ENCODE assay signal across 8 mouse cellular contexts in the genomic region with DNA sequence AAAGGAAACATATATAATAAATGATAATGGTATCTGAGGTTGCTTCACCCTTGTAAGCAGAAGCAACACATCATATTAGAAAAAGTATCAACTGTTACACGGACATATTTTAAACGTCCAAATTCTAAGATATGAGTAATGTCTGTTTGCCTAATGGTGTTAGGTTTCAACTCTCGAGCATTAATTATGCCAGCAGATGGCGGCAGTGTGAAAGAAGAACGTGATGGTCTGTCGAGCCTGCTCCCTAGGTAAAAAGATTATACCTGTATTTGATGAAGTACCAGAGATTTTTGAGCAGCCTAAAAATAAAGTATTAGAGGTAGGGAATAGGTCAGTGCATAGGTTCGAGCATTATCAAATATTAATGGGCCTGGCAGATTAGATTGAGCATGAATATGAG. TPM values are rescaled to one million over a fixed set of nuclear protein-coding genes. Genes with fewer than 3 reads are reported as not detected.
DNase-seq lines count a peak whose midpoint lies in the region; ATAC-seq lines count a peak whose summit lies in the region.

No protein-coding gene starts in this region.

- no peaks in the 10 kb centered on the region for H3K36me3 ChIP-seq in limb, embryonic 11.5 days (ENCODE audit: control insufficient read depth, insufficient read depth, low read length)

- no peak overlapping the region for H3K4me3 ChIP-seq in limb, embryonic 11.5 days (ENCODE audit: low read depth, low read length)

- no peaks in the 10 kb centered on the region for H3K9me3 ChIP-seq in limb, embryonic 11.5 days (ENCODE audit: control insufficient read depth, low read length)

- H3K4me2 ChIP-seq in limb, embryonic 11.5 days (ENCODE audit: low read depth, severe bottlenecking), result no peak overlapping the region

- no peak overlapping the region for H3K27ac ChIP-seq in limb, embryonic 11.5 days (replicated peaks; ENCODE audit: low read depth, low read length)

- no peaks in the 10 kb centered on the region for H3K4me1 ChIP-seq in limb, embryonic 11.5 days (ENCODE audit: control insufficient read depth, insufficient read depth, low read length)

- DNase-seq in ovary, postnatal 36 days (ENCODE audit: low spot score), result peak; percentile 20
- no peak for DNase-seq in ovary, postnatal 10 days (ENCODE audit: low spot score)
- DNase-seq in adrenal gland, adult 8-10 months, result peak; percentile 23
- DNase-seq in embryo, embryonic 9.5 days (ENCODE audit: extremely low spot score), result peak; percentile 29
- DNase-seq in induced T-regulatory cell, adult 2 months (ENCODE audit: low read depth), result peak; percentile 82
- peak; percentile 54 for DNase-seq in limb, embryonic 11.5 days (ENCODE audit: low spot score)
- peak; percentile 62 for DNase-seq in retina, postnatal 1 day
- DNase-seq in urinary bladder, postnatal 36 days (ENCODE audit: low spot score in 2 of 2), result peak; percentile 55 to 62

- no peaks in the 10 kb centered on the region for H3K27me3 ChIP-seq in limb, embryonic 11.5 days (ENCODE audit: control insufficient read depth, insufficient read depth, low read length)

- 0 out of 2 replicates have a peak, but pooled peaks have one; percentile 54 for ATAC-seq in limb, embryonic 11.5 days (ENCODE audit: insufficient number of reproducible peaks, low FRiP score, low TSS enrichment, low read depth)

- 8% methylated on average over 7 of the region's 7 CpGs for WGBS in limb, embryonic 11.5 days

- H3K9ac ChIP-seq in limb, embryonic 11.5 days (ENCODE audit: low read length), result no peak overlapping the region

RNA-seq across cellular contexts. Expression of a gene that starts 2.8 kb away (rescaled TPM):
- 10 to 100 TPM; 21.5 to 41.8 (median 32.6) TPM for total RNA-seq in adrenal gland, adult 8-10 months (2022)
- polyA plus RNA-seq in limb, embryonic 11.5 days (2014; fragmentation: Nextera tagmentation; extraction: Ambion mirVana), result 0.88 and 0.91 TPM in 2 replicates

RNA-seq across cellular contexts. Expression of a gene that starts 13.4 kb away (rescaled TPM):
- 10 to 100 TPM; 28.1 to 40.1 (median 36.2) TPM for total RNA-seq in adrenal gland, adult 8-10 months (2022)
- polyA plus RNA-seq in limb, embryonic 11.5 days (2014; fragmentation: Nextera tagmentation; extraction: Ambion mirVana), result 54.1 and 58.0 TPM in 2 replicates

RNA-seq across cellular contexts. Expression of a gene that starts 35.6 kb away (rescaled TPM):
- total RNA-seq in adrenal gland, adult 8-10 months (2022), result not detected
- polyA plus RNA-seq in limb, embryonic 11.5 days (2014; fragmentation: Nextera tagmentation; extraction: Ambion mirVana), result not detected in 2 replicates

RNA-seq across cellular contexts. Expression of a gene that starts 47.7 kb away (rescaled TPM):
- not detected for total RNA-seq in adrenal gland, adult 8-10 months (2022)
- not detected in 2 replicates for polyA plus RNA-seq in limb, embryonic 11.5 days (2014; fragmentation: Nextera tagmentation; extraction: Ambion mirVana)

RNA-seq across cellular contexts. Expression of a gene that starts 54.3 kb away (rescaled TPM):
- 100 to 1,000 TPM; 114 to 131 (median 124) TPM for total RNA-seq in adrenal gland, adult 8-10 months (2022)
- polyA plus RNA-seq in limb, embryonic 11.5 days (2014; fragmentation: Nextera tagmentation; extraction: Ambion mirVana), result 33.8 and 41.1 TPM in 2 replicates
